Mouse (Mus musculus) kidney, postnatal 36 days (tissue): ENCODE measurements around the gene Otop1.
A peak's percentile ranks its signal among the peaks of the same experiment; 100 is the strongest.

Experiments
- DNase-seq, 2 experiments: peaks; one replicate each; pipeline ENCODE4 v3.0.0; 2021 to 2022; ENCODE audit warnings: mixed read lengths in 2 of 2

Gene Otop1

DNA sequence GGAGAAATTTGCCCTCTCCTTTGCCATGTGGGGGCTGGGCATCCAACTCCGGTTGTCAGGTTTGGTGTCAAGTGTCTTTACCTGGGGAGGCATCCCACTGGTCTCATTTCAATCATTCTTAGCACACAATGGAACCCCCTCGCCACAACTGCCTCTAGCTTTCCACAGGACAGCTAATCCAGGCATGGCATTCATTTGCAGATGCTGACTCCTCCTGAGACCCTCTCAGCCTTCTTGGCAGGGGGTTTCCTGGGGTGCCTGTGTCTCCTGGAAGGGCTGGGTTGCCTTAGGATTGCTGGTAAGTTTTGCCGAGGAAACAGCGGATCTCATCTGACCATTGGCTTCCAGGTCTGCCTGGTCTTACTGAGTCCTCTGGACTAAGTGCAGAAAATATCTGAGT is at the start of gene Otop1:
Gene Otop1 (plus strand): TSS at position 202 of the 400 bp plus-strand sequence.
- no peak for DNase-seq

DNA sequence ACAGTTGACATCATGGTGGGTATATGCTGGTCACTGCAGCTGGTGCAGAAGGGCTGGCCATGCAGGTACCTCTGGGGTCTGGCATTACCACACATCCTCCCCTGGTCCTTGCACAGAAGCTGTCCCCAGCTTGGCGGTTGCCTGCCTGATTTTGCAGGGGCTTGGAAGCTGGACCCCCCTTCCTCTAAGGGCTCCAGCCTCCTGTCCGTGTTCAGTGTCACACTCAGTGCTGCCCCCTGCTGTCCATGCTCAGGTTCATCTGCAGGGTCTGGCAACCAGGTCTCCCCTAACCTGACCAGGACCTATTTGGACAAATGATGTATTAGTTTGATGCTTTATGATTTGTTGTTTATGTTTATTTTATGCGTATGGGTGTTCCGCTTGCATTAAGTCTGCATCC is 40.4 kb upstream of the Otop1 start:
- peak; percentile 31 to 80 for DNase-seq

DNA sequence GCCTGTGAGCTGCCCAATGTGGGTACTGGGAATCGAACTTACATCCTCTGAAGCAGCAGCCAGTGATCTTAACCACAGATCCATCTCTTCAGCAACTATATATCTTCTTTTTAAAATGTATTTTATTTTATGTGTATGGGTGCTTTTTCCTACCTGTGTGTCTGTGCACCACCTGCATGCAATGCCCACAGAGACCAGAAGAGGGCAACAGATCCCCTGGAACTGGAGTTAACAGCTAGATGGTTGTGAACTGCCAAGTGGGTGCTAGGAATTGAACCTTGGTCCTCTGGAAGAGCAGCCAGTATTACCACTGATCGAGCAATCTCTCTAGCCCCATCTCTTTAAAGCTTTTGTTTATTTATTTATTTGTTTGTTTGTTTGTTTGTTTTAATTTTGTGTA is 39.1 kb upstream of the Otop1 start:
- no peak for DNase-seq

DNA sequence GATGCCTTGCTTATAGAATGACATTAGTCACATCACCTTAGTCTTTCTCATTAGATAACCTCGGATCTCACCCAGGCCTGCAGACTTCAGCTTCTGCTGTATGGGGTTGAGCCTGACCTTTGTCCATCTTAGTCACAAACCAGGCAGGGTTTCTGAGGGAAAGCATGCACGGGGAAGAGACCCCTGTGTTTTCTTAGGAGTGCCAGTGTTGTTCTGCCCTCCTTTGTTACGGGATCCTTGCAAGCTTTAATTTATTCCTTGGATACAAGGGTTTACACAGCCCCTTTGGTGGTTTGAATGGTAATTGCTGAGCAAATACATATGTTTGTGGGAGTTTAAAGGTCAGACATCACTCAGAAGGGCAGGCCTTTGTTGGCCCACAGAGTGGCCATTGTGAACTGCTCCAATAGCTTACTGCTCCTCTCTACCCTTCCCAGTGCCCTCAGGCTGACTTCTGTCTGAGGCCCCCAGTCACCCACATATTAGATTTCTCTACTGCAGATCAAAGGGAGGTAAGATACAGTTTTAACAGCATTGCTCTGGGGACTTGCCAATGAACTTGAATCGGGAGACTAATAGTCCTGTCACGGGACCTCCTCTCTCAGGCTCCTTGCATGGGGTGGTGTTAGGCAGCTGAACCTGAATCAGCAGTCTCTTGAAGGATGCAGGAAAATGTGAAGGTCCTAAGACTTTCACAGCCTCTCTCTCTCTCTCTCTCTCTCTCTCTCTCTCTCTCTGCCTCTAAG is 34.9 kb upstream of the Otop1 start:
- no peak for DNase-seq

DNA sequence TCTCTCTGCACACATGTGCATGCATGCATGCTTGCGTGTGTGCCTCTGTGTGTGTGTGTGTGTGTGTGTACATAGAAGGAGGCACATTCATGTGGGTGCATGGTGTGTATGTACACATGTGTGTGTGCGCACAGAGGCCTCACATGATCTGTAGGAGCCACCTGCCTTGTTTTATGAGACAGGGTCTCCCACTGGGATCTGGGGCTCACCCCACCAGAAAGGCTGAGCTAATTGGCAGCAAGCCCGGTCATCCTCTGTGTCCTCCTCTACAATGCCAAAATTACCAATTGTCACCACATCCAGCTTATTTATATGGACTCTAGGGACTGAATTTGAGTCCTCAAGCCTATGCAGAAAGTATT is 34.3 kb upstream of the Otop1 start:
- no peak for DNase-seq

DNA sequence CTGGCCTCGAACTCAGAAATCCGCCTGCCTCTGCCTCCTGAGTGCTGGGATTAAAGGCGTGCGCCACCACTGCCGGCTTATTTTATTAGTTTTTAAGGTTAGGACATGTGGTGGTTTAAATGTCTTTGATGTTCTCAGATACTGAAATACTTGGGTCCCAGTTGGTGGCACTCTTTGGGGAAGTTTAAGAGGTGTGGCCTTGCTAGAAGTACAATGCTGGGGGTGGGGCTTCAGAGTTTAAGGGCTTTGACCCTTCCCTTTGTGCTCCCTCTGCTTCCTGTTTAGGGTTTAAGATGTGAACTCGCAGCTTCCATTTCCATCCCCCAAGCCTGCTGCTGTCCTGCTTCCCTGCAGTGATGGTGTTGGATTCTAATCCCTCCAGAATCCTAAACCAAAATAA is 33.8 kb upstream of the Otop1 start:
- DNase-seq = no peak

DNA sequence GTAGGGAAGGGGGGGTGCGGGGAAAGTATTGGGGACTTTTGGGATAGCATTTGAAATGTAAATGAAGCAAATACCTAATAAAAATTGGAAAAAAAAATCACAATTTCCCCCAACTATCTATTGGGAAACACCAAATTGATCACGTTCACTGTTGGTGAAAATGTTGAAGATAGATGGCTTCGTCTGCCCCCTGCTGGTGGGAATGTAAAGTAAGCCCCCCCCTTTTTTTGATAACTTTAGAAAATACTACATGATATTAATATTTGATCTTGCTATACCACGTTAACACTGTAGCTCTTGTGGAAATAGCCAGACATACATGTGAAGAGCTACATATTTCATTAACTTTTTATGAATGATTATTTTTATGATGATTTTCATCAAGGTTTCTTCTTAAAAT is 20.6 kb upstream of the Otop1 start:
- DNase-seq = no peak

DNA sequence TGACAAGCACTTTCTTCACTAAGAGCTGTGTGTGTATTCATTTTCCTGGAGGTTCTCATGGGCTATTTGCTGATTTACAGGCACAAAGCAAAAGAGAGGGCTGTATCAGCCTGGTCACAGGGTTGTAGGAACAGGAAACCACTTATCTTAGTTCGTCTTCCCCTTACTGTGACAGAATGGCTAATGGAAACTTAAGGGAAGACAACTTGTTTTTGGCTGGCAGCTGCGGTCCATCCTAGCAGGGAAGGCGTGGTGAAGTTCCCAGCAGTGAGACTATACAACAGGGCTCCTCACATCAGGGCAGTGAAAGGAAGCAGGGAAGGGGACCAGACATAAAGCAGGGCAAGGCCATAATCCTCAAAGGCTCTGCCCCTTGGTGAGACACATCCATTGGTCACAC is 20.1 kb upstream of the Otop1 start:
- DNase-seq = no peak

DNA sequence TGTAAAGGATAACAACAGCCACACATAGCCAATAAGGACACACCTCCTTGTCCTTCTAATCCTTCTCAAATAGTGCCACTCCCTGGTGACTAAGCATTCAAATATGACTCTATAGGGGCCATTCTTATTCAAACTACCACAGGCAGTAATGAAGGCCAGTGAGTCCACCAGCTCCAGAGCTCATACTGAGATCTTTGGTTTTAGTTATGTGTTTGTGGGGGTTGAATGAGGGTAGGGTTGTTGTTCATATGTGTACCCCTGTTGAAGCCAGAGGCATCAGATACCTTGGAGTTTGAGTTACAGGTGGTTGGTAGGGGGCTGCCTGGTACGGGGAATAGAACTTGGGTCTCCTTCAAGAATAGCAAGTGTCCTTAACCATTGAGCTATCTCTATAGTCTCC is 19.2 kb upstream of the Otop1 start:
- DNase-seq = no peak

DNA sequence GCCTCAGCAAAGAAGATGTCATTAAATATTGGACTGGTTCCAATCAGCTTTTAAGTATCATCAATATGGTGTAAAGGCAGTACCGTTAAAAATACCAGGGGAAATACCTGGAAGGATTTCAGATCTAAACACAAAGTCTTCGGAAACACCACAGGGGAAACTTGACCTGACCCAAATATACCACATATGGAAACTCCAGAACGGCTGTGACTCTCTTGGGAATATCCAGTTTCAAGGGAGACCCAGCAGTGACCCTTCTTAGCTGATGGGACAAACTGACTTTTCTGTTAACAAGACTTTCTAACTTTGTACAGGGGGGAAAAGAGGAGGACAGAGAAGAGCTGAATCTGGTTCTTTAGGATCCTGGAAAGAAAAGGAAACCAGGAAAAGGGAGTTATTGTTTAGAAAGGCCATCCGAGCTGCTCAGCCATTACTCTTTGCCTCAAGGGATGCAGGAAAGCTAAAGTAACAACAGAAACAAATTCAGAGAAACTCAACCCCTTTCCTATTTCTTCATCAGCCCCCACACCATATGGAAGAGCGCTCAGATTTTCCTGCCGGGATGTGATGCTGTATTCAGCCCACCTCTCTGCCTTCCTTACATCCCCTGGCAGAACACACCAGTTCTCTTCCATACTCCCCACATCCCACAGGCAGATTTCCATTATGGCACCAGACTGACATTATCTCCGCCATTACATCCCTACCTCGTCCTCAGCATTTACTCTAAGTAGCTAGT is 17.6 kb upstream of the Otop1 start:
- DNase-seq = no peak

DNA sequence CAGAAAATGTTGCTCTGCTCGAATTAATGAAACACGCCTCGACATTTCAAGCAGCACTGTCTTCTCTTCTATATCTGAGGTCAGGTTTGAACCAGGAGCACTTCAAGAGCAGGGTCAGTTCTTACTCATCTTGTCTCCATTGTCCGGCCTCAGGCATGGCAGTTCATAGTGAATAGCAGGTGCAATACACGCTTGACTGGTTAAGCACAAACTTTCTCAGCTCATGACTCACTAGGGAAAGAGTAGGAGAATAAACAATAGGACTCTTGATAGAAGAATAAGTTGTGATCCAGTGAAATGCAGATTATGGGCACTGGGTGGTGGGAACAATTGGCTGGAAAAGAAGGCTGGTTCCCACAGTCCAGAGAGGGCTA is 17.0 kb upstream of the Otop1 start:
- no peak for DNase-seq

DNA sequence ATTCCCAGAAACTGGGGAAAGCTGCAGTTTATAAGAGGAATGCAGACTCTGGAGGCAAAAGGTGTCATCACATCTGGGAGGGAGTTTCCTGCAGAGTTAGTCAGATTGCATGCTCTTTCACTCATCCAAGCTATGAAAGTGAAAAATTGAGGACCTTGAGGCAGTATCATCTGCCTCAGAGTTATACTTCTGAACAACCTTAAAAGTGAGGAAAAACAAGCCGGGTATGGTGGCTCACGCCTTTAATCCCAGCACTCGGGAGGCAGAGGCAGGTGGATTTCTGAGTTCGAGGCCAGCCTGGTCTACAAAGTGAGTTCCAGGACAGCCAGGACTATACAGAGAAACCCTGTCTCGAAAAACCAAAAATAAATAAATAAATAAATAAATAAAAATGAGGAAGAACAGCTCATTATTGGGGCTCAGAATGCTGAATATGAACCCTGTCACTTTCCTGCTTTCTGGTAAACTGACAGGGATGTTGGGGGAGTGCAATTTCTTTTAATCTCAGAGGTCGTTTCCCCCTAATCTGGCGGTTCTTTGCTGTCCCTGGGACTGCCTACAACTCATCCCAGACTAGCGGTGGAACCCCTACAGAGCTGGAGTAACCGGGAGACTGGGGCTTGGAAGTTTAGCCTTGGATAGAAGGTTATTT is 16.2 kb upstream of the Otop1 start:
- no peak for DNase-seq

DNA sequence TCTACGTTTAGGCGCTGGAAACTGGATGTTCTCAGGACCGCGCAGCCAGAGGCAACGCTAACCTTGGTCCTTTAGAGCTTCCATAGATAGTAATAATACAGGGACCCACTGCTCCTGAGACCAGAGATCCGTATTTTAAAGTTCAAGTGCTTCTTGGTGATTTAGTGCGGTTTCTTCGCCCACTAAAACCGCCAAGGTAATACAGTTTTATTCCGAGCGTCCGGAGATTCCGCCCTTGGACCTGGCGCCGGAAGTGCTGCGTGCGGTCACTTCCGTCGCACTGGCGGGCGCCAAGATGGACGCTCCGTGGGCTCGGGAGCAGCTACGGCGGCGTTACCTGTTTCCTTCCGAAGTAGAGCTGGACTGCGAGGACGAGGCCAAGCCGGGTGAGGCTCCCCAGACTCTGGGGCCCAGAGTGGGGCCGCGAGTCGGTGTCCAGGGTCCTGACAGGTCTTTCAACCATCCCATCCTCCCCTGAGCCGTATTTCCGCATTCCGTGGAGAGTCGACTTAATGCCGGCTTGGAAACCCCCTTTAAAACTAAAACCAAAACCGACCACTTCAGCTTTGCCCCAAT is 15.6 kb upstream of the Otop1 start, which contains the start of gene Tmem128:
Gene Tmem128 (plus strand): TSS at position 79 of the 576 bp plus-strand sequence.
- peak; percentile 54 to 82 for DNase-seq

DNA sequence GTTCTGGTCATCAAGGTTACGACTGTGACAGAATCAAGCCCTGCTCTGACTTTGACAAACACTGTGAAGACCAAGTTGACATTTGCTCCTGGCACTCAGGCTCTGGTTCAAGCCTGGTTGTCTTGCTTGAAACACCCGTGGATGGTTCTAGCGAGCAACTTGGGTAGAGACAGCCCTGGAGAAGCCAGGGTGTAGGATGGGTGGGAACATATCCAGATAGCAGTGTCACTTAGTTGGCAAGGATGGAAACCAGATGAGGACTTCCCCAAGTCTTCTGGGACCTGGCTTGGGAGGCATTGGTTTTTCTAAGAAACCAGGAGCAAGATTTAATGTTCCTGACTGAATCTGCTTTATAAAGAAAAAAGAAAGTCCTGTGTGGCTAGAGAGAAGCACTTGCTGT is 4.8 kb upstream of the Otop1 start:
- DNase-seq = no peak

DNA sequence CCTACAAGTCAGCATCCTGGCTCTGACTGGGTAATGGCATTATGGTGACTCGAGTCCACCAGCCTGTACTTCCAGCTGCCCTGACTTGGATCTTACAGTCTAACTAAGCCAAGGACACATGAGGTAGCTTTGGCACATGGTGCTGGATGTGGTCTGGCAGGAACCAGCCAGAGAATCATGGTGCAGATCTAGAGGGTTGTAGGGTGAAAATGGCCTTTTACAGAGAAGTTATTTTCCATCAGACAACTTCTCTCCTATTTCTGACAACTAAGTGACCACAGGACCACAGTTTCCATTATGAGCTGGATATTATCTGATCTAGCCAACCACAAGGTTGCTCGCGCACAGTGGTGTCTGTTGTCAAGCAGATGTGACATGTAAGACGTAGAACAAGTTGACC is 1.9 kb upstream of the Otop1 start:
- no peak for DNase-seq

DNA sequence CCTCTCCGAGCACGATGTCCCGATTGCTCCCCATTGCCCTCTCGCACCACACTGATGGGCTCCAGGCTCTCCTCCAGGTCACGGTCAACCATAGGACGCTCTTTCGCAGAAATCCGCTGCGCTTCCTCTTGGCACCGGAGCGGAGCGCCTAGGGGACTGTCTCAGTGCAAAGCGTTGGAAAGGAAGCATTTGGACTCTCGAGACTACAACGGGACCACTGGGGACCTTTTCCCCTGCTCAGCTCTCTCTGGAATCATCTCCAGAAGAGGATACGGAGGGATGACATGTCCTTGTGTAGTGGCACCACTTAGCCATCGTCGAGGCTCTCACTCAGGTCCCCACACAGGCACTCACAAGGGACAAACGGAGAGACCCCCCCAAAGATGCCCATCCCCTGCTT is 679 bp downstream of the Otop1 start:
- no peak for DNase-seq

DNA sequence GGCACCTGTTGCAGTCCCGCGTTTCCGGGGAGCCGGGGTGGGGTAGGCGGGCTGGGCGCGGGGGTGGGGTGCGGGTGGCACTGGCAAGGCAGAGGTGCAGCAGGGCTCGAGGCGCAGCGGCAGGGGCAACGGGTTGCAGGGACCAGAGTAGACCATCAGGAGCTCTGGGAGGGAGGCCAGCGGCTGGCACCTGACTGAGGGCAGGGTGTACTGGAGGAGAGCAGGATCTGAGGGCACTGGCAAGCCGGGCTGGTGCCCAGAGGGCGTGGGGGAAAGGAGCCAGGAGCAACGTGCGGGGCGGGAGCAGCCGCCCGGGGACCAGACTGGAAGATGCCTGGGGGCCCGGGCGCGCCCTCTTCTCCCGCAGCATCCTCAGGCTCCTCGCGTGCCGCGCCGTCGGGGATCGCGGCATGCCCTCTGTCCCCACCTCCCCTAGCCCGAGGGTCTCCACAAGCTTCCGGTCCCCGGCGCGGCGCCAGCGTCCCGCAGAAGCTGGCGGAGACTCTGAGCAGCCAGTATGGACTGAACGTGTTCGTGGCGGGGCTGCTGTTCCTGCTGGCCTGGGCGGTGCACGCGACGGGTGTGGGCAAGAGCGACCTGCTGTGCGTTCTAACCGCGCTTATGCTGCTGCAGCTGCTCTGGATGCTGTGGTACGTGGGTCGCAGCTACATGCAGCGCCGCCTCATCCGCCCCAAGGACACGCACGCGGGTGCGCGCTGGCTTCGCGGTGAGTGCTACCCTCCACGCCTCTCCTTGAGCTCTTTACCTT is 1.5 kb downstream of the Otop1 start:
- no peak for DNase-seq

DNA sequence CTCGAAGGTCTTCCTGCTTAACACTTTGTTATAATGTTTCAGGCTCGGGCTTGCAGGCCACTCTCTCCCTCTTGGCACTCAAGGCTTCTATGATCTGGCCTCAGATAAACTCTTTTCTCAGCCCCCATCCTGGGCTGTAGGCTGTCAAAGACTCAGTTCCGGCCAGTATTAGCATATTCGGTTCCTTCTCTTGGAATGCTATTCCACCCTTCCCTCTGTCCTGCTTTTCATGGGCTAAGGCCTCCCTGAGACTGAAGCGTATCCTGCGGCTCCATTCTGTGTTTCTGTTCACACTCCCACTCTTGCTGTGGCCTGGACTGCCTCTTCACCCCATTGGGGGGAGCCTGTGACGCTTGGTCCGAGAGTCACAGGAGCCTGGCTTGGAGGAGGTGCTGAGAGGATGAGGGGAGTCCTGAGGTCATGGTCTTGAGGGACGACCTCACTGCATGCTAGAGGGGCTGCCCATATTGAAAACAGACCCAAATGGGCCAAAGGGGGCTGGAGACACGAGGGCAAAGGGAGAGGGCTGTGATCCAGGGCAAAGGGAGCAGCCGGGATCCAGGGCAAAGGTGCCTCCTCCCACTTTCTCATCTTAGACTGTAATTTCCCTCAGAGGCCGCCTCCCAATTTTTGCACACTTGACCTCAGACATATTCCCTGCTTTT is 2.3 kb downstream of the Otop1 start:
- DNase-seq = no peak

DNA sequence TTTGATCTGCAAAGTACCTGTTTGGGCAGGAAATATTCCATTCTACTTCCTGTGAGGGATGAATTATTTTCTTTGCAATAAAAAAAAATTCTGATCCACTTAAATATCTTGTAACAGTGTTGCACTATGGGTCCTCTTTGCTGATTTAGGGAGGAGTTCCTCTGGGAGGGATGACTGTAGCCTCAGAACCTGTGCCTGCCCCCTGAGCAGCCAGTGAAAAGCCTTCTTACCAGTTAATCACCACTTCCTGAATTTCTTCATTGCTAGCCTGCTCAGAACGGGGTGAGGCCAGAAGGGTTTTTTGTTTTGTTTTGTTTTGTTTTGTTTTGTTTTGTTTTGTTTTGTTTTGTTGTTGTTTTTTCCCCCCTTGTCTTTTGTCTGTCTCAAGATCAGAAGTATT is 4.3 kb downstream of the Otop1 start:
- DNase-seq = no peak

DNA sequence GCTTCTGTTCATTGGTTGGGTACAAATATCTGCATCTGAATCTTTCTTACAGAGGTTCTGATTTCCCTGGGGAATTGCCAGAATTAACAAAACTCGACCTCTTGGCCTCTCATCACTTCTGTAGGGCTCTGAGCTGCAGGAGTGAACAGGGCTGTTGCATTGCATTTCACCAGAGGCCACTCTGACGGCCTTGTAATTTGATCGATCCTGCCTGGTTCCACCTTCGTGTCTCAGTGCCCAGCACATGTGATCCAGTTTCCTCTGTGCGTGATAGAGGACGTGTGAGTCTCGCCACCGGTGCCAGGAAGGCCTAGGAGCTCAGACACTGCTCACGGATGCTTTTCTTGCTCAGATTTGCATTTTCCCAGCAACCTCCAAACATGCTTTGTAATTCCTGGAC is 10.0 kb downstream of the Otop1 start:
- no peak for DNase-seq

DNA sequence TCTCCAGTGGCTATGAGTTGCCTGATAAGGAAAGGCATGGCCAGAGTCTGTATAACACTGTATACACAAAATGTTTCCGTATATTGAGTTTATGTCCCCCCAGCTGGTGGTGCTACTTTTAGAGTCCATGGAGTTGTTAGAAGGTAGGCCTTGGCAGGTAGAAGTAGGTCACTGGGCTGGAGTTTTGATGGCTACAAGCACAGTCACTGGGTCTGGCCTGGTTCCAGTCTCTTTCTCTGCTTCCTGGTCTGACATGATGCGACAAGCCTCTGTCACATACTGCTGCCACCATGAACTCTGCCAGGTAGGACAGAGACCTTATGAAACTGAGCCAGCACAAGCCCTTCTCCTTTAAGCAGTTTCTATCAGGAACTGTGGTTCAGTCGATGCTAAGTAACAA is 12.7 kb downstream of the Otop1 start:
- no peak for DNase-seq

DNA sequence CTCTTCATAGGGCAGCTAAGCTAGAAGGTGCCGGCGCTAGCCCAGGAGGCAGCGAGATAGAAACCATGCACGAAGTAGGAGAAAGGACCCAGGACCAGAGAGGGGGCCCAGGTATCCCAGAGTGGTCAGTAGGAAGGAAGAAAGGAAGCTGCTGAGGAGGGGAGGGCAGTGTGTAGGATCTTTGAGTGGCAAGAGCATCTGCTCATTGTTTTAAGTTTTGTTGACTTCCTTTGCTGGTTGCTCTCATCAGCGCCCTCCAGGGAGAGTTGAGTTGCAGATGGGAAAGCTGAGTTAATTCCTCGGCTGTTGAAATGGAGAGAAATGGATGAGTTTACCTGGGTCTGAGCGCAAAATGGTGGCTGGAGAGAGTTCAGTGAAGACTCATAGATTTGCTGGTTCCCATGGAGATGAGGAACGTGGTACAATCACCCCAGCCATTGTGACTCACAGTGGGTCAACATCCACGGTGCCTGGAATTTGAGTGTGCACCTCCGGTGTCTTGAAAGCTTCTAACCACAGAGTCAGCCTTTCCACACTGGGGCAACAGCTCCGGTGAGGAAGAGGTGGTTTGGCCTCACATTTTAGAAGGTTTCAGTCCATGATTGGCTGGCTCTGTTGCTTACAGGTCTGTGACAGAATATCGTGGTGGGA is 26.1 kb downstream of the Otop1 start:
- DNase-seq = no peak
